In genomic region chr11:116334417-116334782, GRCm38 (mm10) we compare ENCODE assay signal across 8 mouse cellular contexts. TPM values are rescaled to one million over a fixed set of nuclear protein-coding genes. Genes with fewer than 3 reads are reported as not detected.
DNase-seq lines count a peak whose midpoint lies in the region; ATAC-seq lines count a peak whose summit lies in the region.

No protein-coding gene starts in this region.

- H3K4me2 ChIP-seq in heart, embryonic 16.5 days (ENCODE audit: low read depth, low read length) = peak overlapping the region; percentile 90
- peak overlapping the region; percentile 95 for H3K4me2 ChIP-seq in embryonic facial prominence, embryonic 12.5 days (replicated peaks)
- peak overlapping the region; percentile 100 for H3K4me2 ChIP-seq in intestine, embryonic 16.5 days (ENCODE audit: low read depth, low read length)

- peaks cover 7% of the 10 kb centered on the region for H3K4me1 ChIP-seq in heart, embryonic 16.5 days (ENCODE audit: control insufficient read depth, insufficient read depth, low read length)
- peaks cover 45% of the 10 kb centered on the region for H3K4me1 ChIP-seq in embryonic facial prominence, embryonic 12.5 days
- H3K4me1 ChIP-seq in intestine, embryonic 16.5 days (ENCODE audit: control insufficient read depth, insufficient read depth, low read length) = peaks cover 40% of the 10 kb centered on the region

- no peaks in the 10 kb centered on the region for H3K36me3 ChIP-seq in heart, embryonic 16.5 days (ENCODE audit: control insufficient read depth, insufficient read depth)
- H3K36me3 ChIP-seq in embryonic facial prominence, embryonic 12.5 days = no peaks in the 10 kb centered on the region
- H3K36me3 ChIP-seq in intestine, embryonic 16.5 days (ENCODE audit: control insufficient read depth, insufficient read depth, low read length) = no peaks in the 10 kb centered on the region

- H3K27ac ChIP-seq in heart, embryonic 16.5 days (ENCODE audit: low read length) = no peak overlapping the region
- no peak overlapping the region for H3K27ac ChIP-seq in embryonic facial prominence, embryonic 12.5 days
- no peak overlapping the region; the same call in 1 of the 2 replicates for H3K27ac ChIP-seq in intestine, embryonic 16.5 days (ENCODE audit: low read length)

- DNase-seq in heart, adult 18-20 months = no peak
- peak; percentile 43 for DNase-seq in neural tube, embryonic 10.5 days (ENCODE audit: extremely low spot score, low spot score)
- DNase-seq in thymus, postnatal 10 days (ENCODE audit: low spot score in 2 of 2) = no peak
- DNase-seq in right cerebral cortex, postnatal 14 days = no peak
- DNase-seq in frontal cortex, postnatal 10 days (ENCODE audit: low spot score in 2 of 2) = no peak

- 5% methylated on average over 26 of the region's 26 CpGs for WGBS in heart, embryonic 16.5 days
- 7% methylated on average over 26 of the region's 26 CpGs for WGBS in embryonic facial prominence, embryonic 12.5 days
- WGBS in intestine, embryonic 16.5 days = 9% methylated on average over 26 of the region's 26 CpGs

- ATAC-seq in heart, embryonic 16.5 days (replicated peaks; ENCODE audit: extremely low read depth, insufficient read depth, low FRiP score) = no peak
- ATAC-seq in embryonic facial prominence, embryonic 12.5 days (ENCODE audit: insufficient number of reproducible peaks, insufficient read depth, low FRiP score, low TSS enrichment) = no peak
- ATAC-seq in intestine, embryonic 16.5 days = no peak

- H3K4me3 ChIP-seq in heart, embryonic 16.5 days (ENCODE audit: low read length) = peak overlapping the region; percentile 21
- peak overlapping the region; percentile 56 for H3K4me3 ChIP-seq in embryonic facial prominence, embryonic 12.5 days
- H3K4me3 ChIP-seq in intestine, embryonic 16.5 days (ENCODE audit: low read length) = peak overlapping the region; percentile 70

- no peak overlapping the region for H3K9ac ChIP-seq in heart, embryonic 16.5 days (ENCODE audit: low read length)
- H3K9ac ChIP-seq in embryonic facial prominence, embryonic 12.5 days = 0 out of 2 replicates have a peak overlapping the region, but pooled peaks have one; percentile 34
- H3K9ac ChIP-seq in intestine, embryonic 16.5 days (ENCODE audit: low read depth, low read length) = peak overlapping the region; percentile 56

- H3K9me3 ChIP-seq in heart, embryonic 16.5 days (replicated peaks; ENCODE audit: control insufficient read depth, low read length) = no peaks in the 10 kb centered on the region
- no peaks in the 10 kb centered on the region for H3K9me3 ChIP-seq in embryonic facial prominence, embryonic 12.5 days
- H3K9me3 ChIP-seq in intestine, embryonic 16.5 days (ENCODE audit: control insufficient read depth, low read length) = no peaks in the 10 kb centered on the region

- peaks cover 23% of the 10 kb centered on the region for H3K27me3 ChIP-seq in heart, embryonic 16.5 days (ENCODE audit: control insufficient read depth, insufficient read depth, low read length)
- H3K27me3 ChIP-seq in embryonic facial prominence, embryonic 12.5 days = peaks cover 33% of the 10 kb centered on the region
- peaks cover 15% of the 10 kb centered on the region for H3K27me3 ChIP-seq in intestine, embryonic 16.5 days (replicated peaks; ENCODE audit: control insufficient read depth, insufficient read depth, low read length)

RNA-seq across cellular contexts. Expression of gene Foxj1, which starts 0.8 kb away (rescaled TPM):
- polyA plus RNA-seq in heart, embryonic 16.5 days (2015; fragmentation: Nextera tagmentation; extraction: Ambion mirVana) = 2.0 and 4.3 TPM in 2 replicates
- 1 to 10 TPM in 1 of 2 experiments, not detected in 1; 2.2 TPM for total RNA-seq in heart, adult 18-20 months (2021)
- polyA plus RNA-seq in embryonic facial prominence, embryonic 12.5 days (2016; fragmentation: Nextera tagmentation; extraction: Ambion mirVana) = 1.0 and 1.8 TPM in 2 replicates
- 0.27 and 0.36 TPM in 2 replicates for polyA plus RNA-seq in intestine, embryonic 16.5 days (2015; fragmentation: Nextera tagmentation; extraction: Ambion mirVana)

RNA-seq across cellular contexts. Expression of gene Exoc7, which starts 27.4 kb away (rescaled TPM):
- polyA plus RNA-seq in heart, embryonic 16.5 days (2015; fragmentation: Nextera tagmentation; extraction: Ambion mirVana) = 50.2 and 54.6 TPM in 2 replicates
- total RNA-seq in heart, adult 18-20 months (2021) = 10 to 100 TPM; 50.2 to 55.4 TPM
- polyA plus RNA-seq in embryonic facial prominence, embryonic 12.5 days (2016; fragmentation: Nextera tagmentation; extraction: Ambion mirVana) = 78.8 and 83.9 TPM in 2 replicates
- 52.5 and 54.6 TPM in 2 replicates for polyA plus RNA-seq in intestine, embryonic 16.5 days (2015; fragmentation: Nextera tagmentation; extraction: Ambion mirVana)

RNA-seq across cellular contexts. Expression of gene Galr2, which starts 53.7 kb away (rescaled TPM):
- 0.11 and 0.20 TPM in 2 replicates for polyA plus RNA-seq in heart, embryonic 16.5 days (2015; fragmentation: Nextera tagmentation; extraction: Ambion mirVana)
- total RNA-seq in heart, adult 18-20 months (2021) = not detected
- polyA plus RNA-seq in embryonic facial prominence, embryonic 12.5 days (2016; fragmentation: Nextera tagmentation; extraction: Ambion mirVana) = 0.47 and 0.56 TPM in 2 replicates
- 0.16 and 0.31 TPM in 2 replicates for polyA plus RNA-seq in intestine, embryonic 16.5 days (2015; fragmentation: Nextera tagmentation; extraction: Ambion mirVana)
